Mouse (Mus musculus): ENCODE data around the gene Ces1b.
A peak's percentile ranks its signal among the peaks of the same experiment; 100 is the strongest.

DNA sequence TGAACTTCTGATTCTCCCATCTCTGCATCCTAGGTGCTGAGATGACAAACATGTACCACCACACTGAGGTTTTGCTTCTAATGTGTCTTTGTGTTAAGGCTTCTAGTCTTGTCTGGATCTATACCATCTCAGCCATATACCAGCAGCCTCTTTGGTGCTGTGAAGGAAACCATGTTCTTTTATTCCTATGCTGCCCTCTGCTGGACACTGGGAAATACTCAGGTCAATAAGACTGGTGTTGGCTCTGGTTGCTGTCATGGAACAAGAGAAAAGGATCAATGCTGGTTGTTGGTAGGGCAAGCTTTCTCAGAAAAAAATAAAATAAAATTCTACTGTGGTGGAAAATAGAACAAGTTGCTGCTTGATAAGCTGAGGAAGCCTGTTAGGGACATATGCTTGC is 15.6 kb upstream of the Ces1b start:
- TF ChIP-seq CTCF (IDR thresholded peaks at IDR 0.05; ENCODE audit: low read depth) (peak; percentile 55), EP300 (IDR thresholded peaks at IDR 0.05; ENCODE audit: low read depth) (no peak)
